Mouse (Mus musculus) lung, postnatal 0 days (tissue): ENCODE results near the gene Spata13. TPM values are rescaled to one million over a fixed set of nuclear protein-coding genes. Genes with fewer than 3 reads are reported as not detected.

ENCODE experiments used
- ATAC-seq: fragments of 200-750 bp; cut with Nextera tagmentation; 2 replicates; pipeline ENCODE4 v1.8.0; 2017; ENCODE audit warnings: moderate library complexity
- DNase-seq: peaks from one replicate; pipeline ENCODE4 v3.0.0-alpha.2; 2016; ENCODE audit warnings: low spot score
- H3K27ac ChIP-seq: fragments of 300-500 bp; sonication (generic); 2 replicates; pipeline ENCODE4 v1.5.1; 2014; ENCODE audit warnings: antibody characterized with exemption, mild to moderate bottlenecking, low read length, mixed read lengths
- H3K27me3 ChIP-seq: fragments of 300-500 bp; sonication (generic); replicated peaks from 2 replicates; pipeline ENCODE4 v1.6.1; 2014; ENCODE audit warnings: low read length, mixed read lengths; ENCODE audit not compliant: insufficient read depth
- H3K36me3 ChIP-seq: fragments of 300-500 bp; sonication (generic); 2 replicates; pipeline ENCODE4 v1.6.1; 2014; ENCODE audit warnings: low read length, mixed read lengths; ENCODE audit not compliant: insufficient read depth
- H3K4me1 ChIP-seq: fragments of 300-500 bp; sonication (generic); 2 replicates; pipeline ENCODE4 v1.6.1; 2014; ENCODE audit warnings: antibody characterized with exemption, low read depth, low read length, mixed read lengths; ENCODE audit not compliant: insufficient read depth
- H3K4me2 ChIP-seq: fragments of 300-500 bp; sonication (generic); replicated peaks from 2 replicates; pipeline ENCODE4 v1.6.1; 2014; ENCODE audit warnings: low read depth, mild to moderate bottlenecking, low read length, moderate library complexity, mixed read lengths
- H3K4me3 ChIP-seq: fragments of 300-500 bp; sonication (generic); 2 replicates; pipeline ENCODE4 v1.5.1; 2014; ENCODE audit warnings: low read depth, low read length
- H3K9ac ChIP-seq: fragments of 300-500 bp; sonication (generic); replicated peaks from 2 replicates; pipeline ENCODE4 v1.6.1; 2014; ENCODE audit warnings: low read depth, mild to moderate bottlenecking
- H3K9me3 ChIP-seq: fragments of 300-500 bp; sonication (generic); 2 replicates; pipeline ENCODE4 v1.6.1; 2016; ENCODE audit warnings: low read length, mixed read lengths
- CTCF ChIP-seq: IDR thresholded peaks from 2 replicates; pipeline ENCODE4 v1.5.1; 2016; ENCODE audit warnings: antibody characterized with exemption, mild to moderate bottlenecking
- EP300 ChIP-seq: IDR thresholded peaks from 2 replicates; pipeline ENCODE4 v1.6.1; 2016; ENCODE audit warnings: antibody characterized with exemption, mild to moderate bottlenecking, control low read depth
- WGBS: fragments of 180-500 bp; shearing (Covaris S2); extraction: QIAGEN DNeasy Blood & Tissue Kit; methylation state at CpG from one replicate; pipeline ENCODE4 v1.1.7; 2014; 5-methylcytosine and 5-hydroxymethylcytosine counted together
- polyA plus RNA-seq: library from polyadenylated mRNA; unstranded; fragments of >200 nt; fragmentation: Nextera tagmentation; extraction: Ambion mirVana; gene quantifications from 2 replicates; pipeline ENCODE4 v1.2.1, GENCODE M21; 2015

Gene Spata13
- polyA plus RNA-seq, 1 experiment from 2014 or later: 11.7 TPM

- 0 out of 2 replicates have a peak overlapping the region, but pooled peaks have one; percentile 32 for H3K27ac ChIP-seq
- ATAC-seq: no peak
- WGBS: 68% methylated on average over 4 of the region's 4 CpGs
Measured at GRCm38 (mm10) chr14:60764526-60764925, 130.7 kb downstream of the Spata13 start.

GRCm38 (mm10) chr14:60765025-60765424, 131.2 kb downstream of the Spata13 start:
- ATAC-seq: peak; percentile 70
- H3K27me3 ChIP-seq: no peaks in the 10 kb centered on the region
- 38% methylated on average over 2 of the region's 2 CpGs for WGBS

More at GRCm38 (mm10) chr14:60764526-60764925, 130.7 kb downstream of the Spata13 start:
- Histone ChIP-seq H3K36me3 (peaks cover 12% of the 10 kb centered on the region; the same call in 1 of the 2 replicates), H3K27me3 (no peaks in the 10 kb centered on the region), H3K9me3 (no peaks in the 10 kb centered on the region), H3K4me1 (peaks cover 3% of the 10 kb centered on the region; the same call in 1 of the 2 replicates), H3K9ac (no peak overlapping the region), H3K4me3 (no peak overlapping the region), H3K4me2 (no peak overlapping the region)
- TF ChIP-seq EP300 (no peak), CTCF (no peak)
- no peak for DNase-seq

GRCm38 (mm10) chr14:60767884-60768283, 134.1 kb downstream of the Spata13 start, which contains the start of gene C1qtnf9:
Gene C1qtnf9 (plus strand): TSS chr14:60768134.
- Histone ChIP-seq H3K36me3 (no peaks in the 10 kb centered on the region), H3K27me3 (no peaks in the 10 kb centered on the region), H3K9me3 (no peaks in the 10 kb centered on the region), H3K27ac (0 out of 2 replicates have a peak within 1 kb of the TSS, but pooled peaks have one; percentile 45), H3K4me3 (no peak within 1 kb of the TSS), H3K4me1 (peaks cover 3% of the 10 kb centered on the region; the same call in 1 of the 2 replicates), H3K4me2 (no peak within 1 kb of the TSS), H3K9ac (no peak within 1 kb of the TSS)
- 31% methylated on average over 4 of the region's 4 CpGs for WGBS
- TF ChIP-seq CTCF (no peak), EP300 (no peak)
- no peak for ATAC-seq
- no peak for DNase-seq

More at GRCm38 (mm10) chr14:60765025-60765424, 131.2 kb downstream of the Spata13 start:
- H3K4me3 ChIP-seq: no peak overlapping the region
- H3K36me3 ChIP-seq: peaks cover 8% of the 10 kb centered on the region; the same call in 1 of the 2 replicates
- H3K9ac ChIP-seq: no peak overlapping the region
- no peak overlapping the region for H3K4me2 ChIP-seq
- TF ChIP-seq CTCF: no peak
- TF ChIP-seq EP300: peak; percentile 73
- H3K9me3 ChIP-seq: no peaks in the 10 kb centered on the region
- peak; percentile 56 for DNase-seq
- H3K27ac ChIP-seq: peak overlapping the region; percentile 32; the same call in 1 of the 2 replicates
- H3K4me1 ChIP-seq: peaks cover 3% of the 10 kb centered on the region; the same call in 1 of the 2 replicates

GRCm38 (mm10) chr14:60769340-60769739, 135.5 kb downstream of the Spata13 start:
- Histone ChIP-seq H3K9me3 (no peaks in the 10 kb centered on the region), H3K9ac (no peak overlapping the region), H3K27ac (no peak overlapping the region), H3K4me1 (peaks cover 3% of the 10 kb centered on the region; the same call in 1 of the 2 replicates), H3K27me3 (no peaks in the 10 kb centered on the region), H3K36me3 (no peaks in the 10 kb centered on the region), H3K4me3 (no peak overlapping the region), H3K4me2 (no peak overlapping the region)
- 36% methylated on average over 6 of the region's 6 CpGs for WGBS
- peak; percentile 54 for TF ChIP-seq CTCF
- no peak for TF ChIP-seq EP300
- peak; percentile 48 for DNase-seq
- no peak for ATAC-seq

GRCm38 (mm10) chr14:60770594-60770993, 136.8 kb downstream of the Spata13 start:
- WGBS: 71% methylated on average over 6 of the region's 6 CpGs
- no peaks in the 10 kb centered on the region for H3K36me3 ChIP-seq
- no peak overlapping the region for H3K9ac ChIP-seq
- H3K9me3 ChIP-seq: no peaks in the 10 kb centered on the region
- ATAC-seq: no peak
- H3K27ac ChIP-seq: no peak overlapping the region
- H3K4me2 ChIP-seq: no peak overlapping the region
- TF ChIP-seq CTCF: no peak
- no peak for TF ChIP-seq EP300
- H3K4me1 ChIP-seq: no peaks in the 10 kb centered on the region
- no peak overlapping the region for H3K4me3 ChIP-seq
- no peak for DNase-seq
- no peaks in the 10 kb centered on the region for H3K27me3 ChIP-seq

- Histone ChIP-seq H3K4me2 (peak overlapping the region; percentile 48), H3K36me3 (no peaks in the 10 kb centered on the region), H3K4me3 (0 out of 2 replicates have a peak overlapping the region, but pooled peaks have one; percentile 6), H3K4me1 (no peaks in the 10 kb centered on the region), H3K27ac (no peak overlapping the region), H3K27me3 (no peaks in the 10 kb centered on the region), H3K9ac (no peak overlapping the region), H3K9me3 (no peaks in the 10 kb centered on the region)
- 7% methylated on average over 8 of the region's 8 CpGs for WGBS
- DNase-seq: peak; percentile 80
- TF ChIP-seq CTCF (peak; percentile 91), EP300 (no peak)
- ATAC-seq: peak; percentile 71
Measured at GRCm38 (mm10) chr14:60771057-60771456, 137.3 kb downstream of the Spata13 start.
